Mouse (Mus musculus) adrenal gland, postnatal 10 days (tissue): ENCODE results near the gene Gm867. TPM values are rescaled to one million over a fixed set of nuclear protein-coding genes. Genes with fewer than 3 reads are reported as not detected.
A peak's percentile ranks its signal among the peaks of the same experiment; 100 is the strongest.

Experiments
- DNase-seq: peaks from one replicate; pipeline ENCODE4 v3.0.0; 2021; ENCODE audit warnings: mixed read lengths
- total RNA-seq, 2 experiments: library from RNA; stranded (reverse); gene quantifications; 2 replicates each; pipeline ENCODE4 v1.2.3; 2021

Gene Gm867
- total RNA-seq, 2 experiments from 2014 or later, result 0.48 to 0.51 TPM

- no peak for DNase-seq
These were observed 44.3 kb downstream of the Gm867 start for GRCm38 (mm10) chr10:75896208-75896607.

- no peak for DNase-seq
These were observed 44.7 kb downstream of the Gm867 start for GRCm38 (mm10) chr10:75895730-75896129.

DNA sequence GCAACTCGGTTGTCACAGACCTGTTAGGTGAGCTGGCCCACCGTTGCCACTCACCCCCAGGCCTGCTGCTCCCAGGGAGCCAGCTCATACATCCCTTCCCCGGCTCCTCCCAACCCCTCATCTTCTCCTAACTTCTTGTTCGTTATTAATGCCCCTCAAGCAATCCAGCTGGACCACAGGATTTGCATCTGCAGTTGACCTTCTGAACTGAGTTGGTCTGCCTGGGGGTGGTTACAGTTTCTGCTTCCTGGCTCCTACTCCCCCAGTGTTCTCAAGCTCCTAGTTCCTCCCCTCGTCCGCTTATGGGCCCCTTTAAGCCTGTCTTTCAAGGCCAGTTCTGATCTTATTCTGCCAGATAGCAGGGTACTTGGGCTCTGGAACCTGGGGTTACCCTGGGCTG, 45.9 kb downstream of the Gm867 start:
- no peak for DNase-seq

- peak; percentile 94 for DNase-seq
These were observed 47.3 kb downstream of the Gm867 start, which contains the start of gene Derl3 for GRCm38 (mm10) chr10:75893089-75893750. Gene Derl3, plus strand, starts transcription at chr10:75893413.

GRCm38 (mm10) chr10:75889406-75890153, 50.9 kb downstream of the Gm867 start:
- no peak for DNase-seq

Other genes with a start within 250 kb of the Gm867 start
- 10 to 100 TPM; 27.1 to 39.2 TPM for gene Cabin1, start 176.3 kb downstream of the Gm867 start, total RNA-seq
- gene Ddt, start 167.3 kb downstream of the Gm867 start, total RNA-seq, result 100 to 1,000 TPM; 173 to 204 TPM
- not detected for gene Gm20441, start 159.7 kb downstream of the Gm867 start, total RNA-seq
- gene Gstt3, start 159.3 kb downstream of the Gm867 start, total RNA-seq, result 10 to 100 TPM; 18.7 to 21.5 TPM
- 10 to 100 TPM; 60.2 to 60.4 TPM for gene Gstt1, start 142.1 kb downstream of the Gm867 start, total RNA-seq
- gene Gstt4, start 118.1 kb downstream of the Gm867 start, total RNA-seq, result 1 to 10 TPM in 1 of 2 experiments, under 1 TPM in 1; 0.36 to 1.0 TPM
- 10 to 100 TPM; 38.2 to 45.8 TPM for gene Gstt2, start 103.2 kb downstream of the Gm867 start, total RNA-seq
- gene Mif, start 80.4 kb downstream of the Gm867 start, total RNA-seq, result 100 to 1,000 TPM; 267 to 281 TPM
- 1 to 10 TPM in 1 of 2 experiments, under 1 TPM in 1; 0.91 to 1.3 TPM for gene Derl3, start 47.3 kb downstream of the Gm867 start, total RNA-seq
- gene Smarcb1, start 19.1 kb downstream of the Gm867 start, total RNA-seq, result 10 to 100 TPM; 70.4 to 73.0 TPM
- 1,000 to 10,000 TPM; 1,348 to 1,353 TPM for gene Chchd10, start 7.5 kb downstream of the Gm867 start, total RNA-seq
- 10 to 100 TPM in 1 of 2 experiments, 1 to 10 TPM in 1; 6.6 to 14.6 TPM for gene Mmp11, start 4.2 kb downstream of the Gm867 start, total RNA-seq
- 1 to 10 TPM; 1.1 to 1.2 TPM for gene Vpreb3, start 2.4 kb upstream of the Gm867 start, total RNA-seq
- gene Gm5134, start 13.8 kb upstream of the Gm867 start, total RNA-seq, result not detected
- gene Zfp280b, start 92.0 kb upstream of the Gm867 start, total RNA-seq, result 10 to 100 TPM in 1 of 2 experiments, 1 to 10 TPM in 1; 9.0 to 11.0 TPM
- gene Slc5a4b, start 170.3 kb upstream of the Gm867 start, total RNA-seq, result not detected
- not detected for gene Slc5a4a, start 206.8 kb upstream of the Gm867 start, total RNA-seq